Mouse (Mus musculus) erythroblast, adult 5-6 weeks (primary cell): ENCODE results near the gene Prrg2. TPM values are rescaled to one million over a fixed set of nuclear protein-coding genes. Genes with fewer than 3 reads are reported as not detected.
A peak's percentile ranks its signal among the peaks of the same experiment; 100 is the strongest.

Experiments
- ATAC-seq: replicated peaks from 2 replicates; pipeline ENCODE4 v1.8.0; 2016; ENCODE audit warnings: moderate number of reproducible peaks, mild to moderate bottlenecking, moderate TSS enrichment, inconsistent platforms; ENCODE audit not compliant: poor library complexity, low FRiP score, severe bottlenecking
- total RNA-seq, 2 experiments: library from RNA; stranded (forward) in 1 of 2; stranded (reverse) in 1 of 2; fragments of 150-400 nt in 1 of 2; fragments of 200-764, 138-1000 nt in 1 of 2; gene quantifications; 2 replicates each; pipeline versions ENCODE4 v1.2.3 to v1.2.4; 2015 to 2017; ENCODE audit warnings: low replicate concordance in 2 of 2

Prrg2 gene
- total RNA-seq, 2 experiments from 2014 or later, result 0.34 to 5.2 TPM

- ATAC-seq, result no peak
Observed at GRCm38 (mm10) chr7:45016761-45017160, 45.7 kb downstream of the Prrg2 start.

GRCm38 (mm10) chr7:45015957-45016612 is 46.4 kb downstream of the Prrg2 start, which contains the start of gene Scaf1:
Gene Scaf1, minus strand, starts transcription at chr7:45016363.
- peak; percentile 78 for ATAC-seq

GRCm38 (mm10) chr7:45015344-45015956 is 47.0 kb downstream of the Prrg2 start:
- no peak for ATAC-seq

GRCm38 (mm10) chr7:45014096-45014451 is 48.4 kb downstream of the Prrg2 start:
- no peak for ATAC-seq

GRCm38 (mm10) chr7:45013366-45014095 is 48.9 kb downstream of the Prrg2 start:
- no peak for ATAC-seq

GRCm38 (mm10) chr7:45012824-45013223 is 49.7 kb downstream of the Prrg2 start:
- no peak for ATAC-seq

GRCm38 (mm10) chr7:45012011-45012410 is 50.5 kb downstream of the Prrg2 start:
- ATAC-seq, result no peak

- ATAC-seq, result no peak
Observed at GRCm38 (mm10) chr7:45008411-45008810, 54.1 kb downstream of the Prrg2 start.

- no peak for ATAC-seq
Observed at GRCm38 (mm10) chr7:45007846-45008245, 54.6 kb downstream of the Prrg2 start.

- ATAC-seq, result no peak
Observed at GRCm38 (mm10) chr7:45007141-45007540, 55.3 kb downstream of the Prrg2 start.

- ATAC-seq, result no peak
Observed at GRCm38 (mm10) chr7:45006503-45006902, 56.0 kb downstream of the Prrg2 start.

- ATAC-seq, result no peak
Observed at GRCm38 (mm10) chr7:45005321-45005992, 57.0 kb downstream of the Prrg2 start.

- no peak for ATAC-seq
Observed at GRCm38 (mm10) chr7:45004546-45004945, 57.9 kb downstream of the Prrg2 start.

Other genes with a start within 250 kb of the Prrg2 start
Only the 30 nearest of the 36 such genes appear.
- 17.3 and 43.3 TPM in 2 replicates for gene Pnkp, start 205.5 kb downstream of the Prrg2 start, total RNA-seq (2015; ENCODE audit: low replicate concordance)
- gene Pnkp, start 205.5 kb downstream of the Prrg2 start, total RNA-seq (2017; ENCODE audit: low replicate concordance), result 26.8 and 32.5 TPM in 2 replicates
- gene Ptov1, start 192.9 kb downstream of the Prrg2 start, total RNA-seq (2015; ENCODE audit: low replicate concordance), result 6.9 and 8.1 TPM in 2 replicates
- gene Ptov1, start 192.9 kb downstream of the Prrg2 start, total RNA-seq (2017; ENCODE audit: low replicate concordance), result 8.8 and 12.1 TPM in 2 replicates
- gene Med25, start 170.0 kb downstream of the Prrg2 start, total RNA-seq (2015; ENCODE audit: low replicate concordance), result 6.5 and 8.4 TPM in 2 replicates
- 3.2 and 5.3 TPM in 2 replicates for gene Med25, start 170.0 kb downstream of the Prrg2 start, total RNA-seq (2017; ENCODE audit: low replicate concordance)
- gene Fuz, start 166.6 kb downstream of the Prrg2 start, total RNA-seq (2015; ENCODE audit: low replicate concordance), result 1.3 TPM in 1 of 2 replicates, not detected in the other
- gene Fuz, start 166.6 kb downstream of the Prrg2 start, total RNA-seq (2017; ENCODE audit: low replicate concordance), result 2.2 and 4.3 TPM in 2 replicates
- gene Ap2a1, start 133.2 kb downstream of the Prrg2 start, total RNA-seq (2015; ENCODE audit: low replicate concordance), result 29.4 and 43.1 TPM in 2 replicates
- 27.5 and 36.0 TPM in 2 replicates for gene Ap2a1, start 133.2 kb downstream of the Prrg2 start, total RNA-seq (2017; ENCODE audit: low replicate concordance)
- gene Tsks, start 119.5 kb downstream of the Prrg2 start, total RNA-seq (2015; ENCODE audit: low replicate concordance), result not detected in 2 replicates
- gene Tsks, start 119.5 kb downstream of the Prrg2 start, total RNA-seq (2017; ENCODE audit: low replicate concordance), result not detected in 2 replicates
- 0.19 and 1.5 TPM in 2 replicates for gene Cpt1c, start 87.8 kb downstream of the Prrg2 start, total RNA-seq (2015; ENCODE audit: low replicate concordance)
- 0.28 and 0.51 TPM in 2 replicates for gene Cpt1c, start 87.8 kb downstream of the Prrg2 start, total RNA-seq (2017; ENCODE audit: low replicate concordance)
- gene Prmt1, start 76.1 kb downstream of the Prrg2 start, total RNA-seq (2015; ENCODE audit: low replicate concordance), result 21.7 and 73.4 TPM in 2 replicates
- 9.2 and 30.6 TPM in 2 replicates for gene Prmt1, start 76.1 kb downstream of the Prrg2 start, total RNA-seq (2017; ENCODE audit: low replicate concordance)
- gene Irf3, start 65.0 kb downstream of the Prrg2 start, total RNA-seq (2015; ENCODE audit: low replicate concordance), result 15.5 and 24.2 TPM in 2 replicates
- 17.0 and 34.1 TPM in 2 replicates for gene Irf3, start 65.0 kb downstream of the Prrg2 start, total RNA-seq (2017; ENCODE audit: low replicate concordance)
- 2.9 and 9.6 TPM in 2 replicates for gene Bcl2l12, start 64.0 kb downstream of the Prrg2 start, total RNA-seq (2015; ENCODE audit: low replicate concordance)
- gene Bcl2l12, start 64.0 kb downstream of the Prrg2 start, total RNA-seq (2017; ENCODE audit: low replicate concordance), result 1.3 and 2.5 TPM in 2 replicates
- 7.9 and 10.7 TPM in 2 replicates for gene Scaf1, start 46.3 kb downstream of the Prrg2 start, total RNA-seq (2015; ENCODE audit: low replicate concordance)
- gene Scaf1, start 46.3 kb downstream of the Prrg2 start, total RNA-seq (2017; ENCODE audit: low replicate concordance), result 9.8 and 10.0 TPM in 2 replicates
- 7.5 and 10.8 TPM in 2 replicates for gene Rras, start 44.7 kb downstream of the Prrg2 start, total RNA-seq (2015; ENCODE audit: low replicate concordance)
- 0.60 TPM in 1 of 2 replicates, not detected in the other for gene Rras, start 44.7 kb downstream of the Prrg2 start, total RNA-seq (2017; ENCODE audit: low replicate concordance)
- gene Prr12, start 9.8 kb downstream of the Prrg2 start, total RNA-seq (2015; ENCODE audit: low replicate concordance), result 3.3 and 6.1 TPM in 2 replicates
- 0.60 and 0.70 TPM in 2 replicates for gene Prr12, start 9.8 kb downstream of the Prrg2 start, total RNA-seq (2017; ENCODE audit: low replicate concordance)
- 10.4 and 20.7 TPM in 2 replicates for gene Nosip, start 248 bp downstream of the Prrg2 start, total RNA-seq (2015; ENCODE audit: low replicate concordance)
- 15.5 and 22.2 TPM in 2 replicates for gene Nosip, start 248 bp downstream of the Prrg2 start, total RNA-seq (2017; ENCODE audit: low replicate concordance)
- gene Rcn3, start 29.5 kb upstream of the Prrg2 start, total RNA-seq (2015; ENCODE audit: low replicate concordance), result 1.3 and 2.5 TPM in 2 replicates
- gene Rcn3, start 29.5 kb upstream of the Prrg2 start, total RNA-seq (2017; ENCODE audit: low replicate concordance), result 6.7 and 7.5 TPM in 2 replicates
- gene Fcgrt, start 41.2 kb upstream of the Prrg2 start, total RNA-seq (2015; ENCODE audit: low replicate concordance), result 2.5 and 7.3 TPM in 2 replicates
- 10.3 and 11.4 TPM in 2 replicates for gene Fcgrt, start 41.2 kb upstream of the Prrg2 start, total RNA-seq (2017; ENCODE audit: low replicate concordance)
- gene Rps11, start 61.8 kb upstream of the Prrg2 start, total RNA-seq (2015; ENCODE audit: low replicate concordance), result 604 and 677 TPM in 2 replicates
- gene Rps11, start 61.8 kb upstream of the Prrg2 start, total RNA-seq (2017; ENCODE audit: low replicate concordance), result 233 and 238 TPM in 2 replicates
- gene Rpl13a, start 66.1 kb upstream of the Prrg2 start, total RNA-seq (2015; ENCODE audit: low replicate concordance), result 517 and 725 TPM in 2 replicates
- 475 and 688 TPM in 2 replicates for gene Rpl13a, start 66.1 kb upstream of the Prrg2 start, total RNA-seq (2017; ENCODE audit: low replicate concordance)
- not detected in 2 replicates for gene Gm45713, start 73.6 kb upstream of the Prrg2 start, total RNA-seq (2015; ENCODE audit: low replicate concordance)
- gene Gm45713, start 73.6 kb upstream of the Prrg2 start, total RNA-seq (2017; ENCODE audit: low replicate concordance), result not detected in 2 replicates
- gene Flt3l, start 73.8 kb upstream of the Prrg2 start, total RNA-seq (2015; ENCODE audit: low replicate concordance), result 1.3 and 3.8 TPM in 2 replicates
- 2.6 and 3.6 TPM in 2 replicates for gene Flt3l, start 73.8 kb upstream of the Prrg2 start, total RNA-seq (2017; ENCODE audit: low replicate concordance)
- gene Pih1d1, start 91.6 kb upstream of the Prrg2 start, total RNA-seq (2015; ENCODE audit: low replicate concordance), result 33.4 and 59.6 TPM in 2 replicates
- 2.7 and 15.8 TPM in 2 replicates for gene Pih1d1, start 91.6 kb upstream of the Prrg2 start, total RNA-seq (2017; ENCODE audit: low replicate concordance)
- gene Aldh16a1, start 91.9 kb upstream of the Prrg2 start, total RNA-seq (2015; ENCODE audit: low replicate concordance), result 10.2 and 12.7 TPM in 2 replicates
- gene Aldh16a1, start 91.9 kb upstream of the Prrg2 start, total RNA-seq (2017; ENCODE audit: low replicate concordance), result 6.3 and 10.3 TPM in 2 replicates
- not detected in 2 replicates for gene Slc17a7, start 101.3 kb upstream of the Prrg2 start, total RNA-seq (2015; ENCODE audit: low replicate concordance)
- gene Slc17a7, start 101.3 kb upstream of the Prrg2 start, total RNA-seq (2017; ENCODE audit: low replicate concordance), result 0.28 TPM in 1 of 2 replicates, not detected in the other
- not detected in 2 replicates for gene Gfy, start 116.9 kb upstream of the Prrg2 start, total RNA-seq (2015; ENCODE audit: low replicate concordance)
- gene Gfy, start 116.9 kb upstream of the Prrg2 start, total RNA-seq (2017; ENCODE audit: low replicate concordance), result not detected in 2 replicates
- gene Pth2, start 118.3 kb upstream of the Prrg2 start, total RNA-seq (2015; ENCODE audit: low replicate concordance), result not detected in 2 replicates
- not detected in 2 replicates for gene Pth2, start 118.3 kb upstream of the Prrg2 start, total RNA-seq (2017; ENCODE audit: low replicate concordance)
- gene Ccdc155, start 142.2 kb upstream of the Prrg2 start, total RNA-seq (2015; ENCODE audit: low replicate concordance), result not detected in 2 replicates
- gene Ccdc155, start 142.2 kb upstream of the Prrg2 start, total RNA-seq (2017; ENCODE audit: low replicate concordance), result not detected in 2 replicates
- gene Dkkl1, start 149.5 kb upstream of the Prrg2 start, total RNA-seq (2015; ENCODE audit: low replicate concordance), result 6.3 and 20.8 TPM in 2 replicates
- 0.56 TPM in 1 of 2 replicates, not detected in the other for gene Dkkl1, start 149.5 kb upstream of the Prrg2 start, total RNA-seq (2017; ENCODE audit: low replicate concordance)
- not detected in 2 replicates for gene Tead2, start 153.1 kb upstream of the Prrg2 start, total RNA-seq (2015; ENCODE audit: low replicate concordance)
- 0.42 and 0.51 TPM in 2 replicates for gene Tead2, start 153.1 kb upstream of the Prrg2 start, total RNA-seq (2017; ENCODE audit: low replicate concordance)
- 38.9 and 50.1 TPM in 2 replicates for gene Cd37, start 176.4 kb upstream of the Prrg2 start, total RNA-seq (2015; ENCODE audit: low replicate concordance)
- 18.7 and 20.7 TPM in 2 replicates for gene Cd37, start 176.4 kb upstream of the Prrg2 start, total RNA-seq (2017; ENCODE audit: low replicate concordance)
- not detected in 2 replicates for gene Slc6a16, start 178.4 kb upstream of the Prrg2 start, total RNA-seq (2015; ENCODE audit: low replicate concordance)
- gene Slc6a16, start 178.4 kb upstream of the Prrg2 start, total RNA-seq (2017; ENCODE audit: low replicate concordance), result not detected in 2 replicates